Mouse (Mus musculus): ENCODE measurements at regions not wholly inside any gene's neighbourhood (a gene's known extent, or its start where the extent isn't known, plus 50 kb on each side); places are given as distances from the start of the nearest gene placed in this dataset.
A peak's percentile ranks its signal among the peaks of the same experiment; 100 is the strongest.

- DNase-seq (ENCODE audit: low spot score): no peak
These were observed 197.3 kb upstream of the Gm6793 start for GRCm38 (mm10) chr8:112212170-112212569.

GRCm38 (mm10) chr8:112196423-112196822 is 181.6 kb upstream of the Gm6793 start:
- no peak for DNase-seq (ENCODE audit: low spot score)

GRCm38 (mm10) chr8:112195880-112196279 is 181.0 kb upstream of the Gm6793 start:
- peak; percentile 2 for DNase-seq (ENCODE audit: low spot score)

GRCm38 (mm10) chr8:112191846-112192245 is 177.0 kb upstream of the Gm6793 start:
- DNase-seq (ENCODE audit: low spot score): no peak

GRCm38 (mm10) chr8:112189698-112190097 is 174.9 kb upstream of the Gm6793 start:
- no peak for DNase-seq (ENCODE audit: low spot score)

GRCm38 (mm10) chr8:112170184-112170583 is 155.3 kb upstream of the Gm6793 start:
- DNase-seq (ENCODE audit: low spot score): no peak

- DNase-seq (ENCODE audit: low spot score): no peak
These were observed 141.8 kb upstream of the Gm6793 start for GRCm38 (mm10) chr8:112156656-112157055.

- DNase-seq (ENCODE audit: low spot score): no peak
These were observed 124.1 kb upstream of the Gm6793 start for GRCm38 (mm10) chr8:112138924-112139323.

- no peak for DNase-seq (ENCODE audit: low spot score)
These were observed 115.4 kb upstream of the Gm6793 start for GRCm38 (mm10) chr8:112130196-112130595.

- peak; percentile 24 for DNase-seq (ENCODE audit: low spot score)
These were observed 114.1 kb upstream of the Gm6793 start for GRCm38 (mm10) chr8:112128833-112129518.

GRCm38 (mm10) chr8:112111950-112112349 is 97.1 kb upstream of the Gm6793 start:
- DNase-seq (ENCODE audit: low spot score): peak; percentile 5

GRCm38 (mm10) chr8:112097883-112098635 is 83.2 kb upstream of the Gm6793 start:
- DNase-seq (ENCODE audit: low spot score): peak; percentile 86

GRCm38 (mm10) chr8:112094881-112095280 is 80.0 kb upstream of the Gm6793 start:
- DNase-seq (ENCODE audit: low spot score): no peak

- DNase-seq (ENCODE audit: low spot score): no peak
These were observed 78.7 kb upstream of the Gm6793 start for GRCm38 (mm10) chr8:112093554-112093953.

- DNase-seq (ENCODE audit: low spot score): no peak
These were observed 78.0 kb upstream of the Gm6793 start for GRCm38 (mm10) chr8:112092831-112093230.

- no peak for DNase-seq (ENCODE audit: low spot score)
These were observed 63.8 kb upstream of the Gm6793 start for GRCm38 (mm10) chr8:112078621-112079020.

- DNase-seq (ENCODE audit: low spot score): no peak
These were observed 57.4 kb upstream of the Gm6793 start for GRCm38 (mm10) chr8:112072205-112072604.

- DNase-seq (ENCODE audit: low spot score): no peak
These were observed 55.4 kb upstream of the Gm6793 start for GRCm38 (mm10) chr8:112070251-112070650.
